Mouse (Mus musculus) brain, embryonic 14.5 days (tissue): ENCODE measurements at regions not wholly inside any gene's neighbourhood (a gene's known extent, or its start where the extent isn't known, plus 50 kb on each side); places are given as distances from the start of the nearest gene placed in this dataset.

Experiments
- CTCF ChIP-seq: fragments of 200-500 bp; IDR thresholded peaks from 2 replicates; pipeline ENCODE4 v1.5.1; 2012; ENCODE audit warnings: inconsistent platforms, mild to moderate bottlenecking, moderate library complexity, borderline replicate concordance; ENCODE audit not compliant: insufficient read depth, insufficient read length; ENCODE audit errors: extremely low read depth
- POLR2A ChIP-seq: fragments of 200-500 bp; IDR thresholded peaks from 2 replicates; pipeline ENCODE4 v1.6.1; 2012; ENCODE audit warnings: mild to moderate bottlenecking, inconsistent platforms, borderline replicate concordance; ENCODE audit not compliant: poor library complexity, insufficient read depth, insufficient read length, severe bottlenecking; ENCODE audit errors: extremely low read depth

GRCm38 (mm10) chr12:92028354-92028753 is 179.4 kb upstream of the Sel1l start:
- TF ChIP-seq CTCF = no peak
- TF ChIP-seq POLR2A = no peak
